Mouse (Mus musculus): ENCODE measurements around the gene Rgs7bp.

- TF ChIP-seq CTCF (conservative IDR thresholded peaks at IDR 0.05; ENCODE audit: low read length) = no peak
- no peak for TF ChIP-seq POU5F1 (IDR thresholded peaks at IDR 0.05; ENCODE audit: borderline replicate concordance, low read length)
Observed at GRCm38 (mm10) chr13:105055374-105055773, 644 bp upstream of the Rgs7bp start.
